Mouse (Mus musculus) embryo, embryonic 10 days (tissue): Measurements from ENCODE around the gene Fam71a.
"Not testable (repeated sequence)": the region's sequence is repeated elsewhere in the genome, so short reads cannot be mapped to it uniquely, and the experiment has no call there.

Source experiments
- DNase-seq: peaks from one replicate; pipeline ENCODE4 v3.0.0-alpha.2; 2015; ENCODE audit warnings: low spot score

Gene Fam71a

DNA sequence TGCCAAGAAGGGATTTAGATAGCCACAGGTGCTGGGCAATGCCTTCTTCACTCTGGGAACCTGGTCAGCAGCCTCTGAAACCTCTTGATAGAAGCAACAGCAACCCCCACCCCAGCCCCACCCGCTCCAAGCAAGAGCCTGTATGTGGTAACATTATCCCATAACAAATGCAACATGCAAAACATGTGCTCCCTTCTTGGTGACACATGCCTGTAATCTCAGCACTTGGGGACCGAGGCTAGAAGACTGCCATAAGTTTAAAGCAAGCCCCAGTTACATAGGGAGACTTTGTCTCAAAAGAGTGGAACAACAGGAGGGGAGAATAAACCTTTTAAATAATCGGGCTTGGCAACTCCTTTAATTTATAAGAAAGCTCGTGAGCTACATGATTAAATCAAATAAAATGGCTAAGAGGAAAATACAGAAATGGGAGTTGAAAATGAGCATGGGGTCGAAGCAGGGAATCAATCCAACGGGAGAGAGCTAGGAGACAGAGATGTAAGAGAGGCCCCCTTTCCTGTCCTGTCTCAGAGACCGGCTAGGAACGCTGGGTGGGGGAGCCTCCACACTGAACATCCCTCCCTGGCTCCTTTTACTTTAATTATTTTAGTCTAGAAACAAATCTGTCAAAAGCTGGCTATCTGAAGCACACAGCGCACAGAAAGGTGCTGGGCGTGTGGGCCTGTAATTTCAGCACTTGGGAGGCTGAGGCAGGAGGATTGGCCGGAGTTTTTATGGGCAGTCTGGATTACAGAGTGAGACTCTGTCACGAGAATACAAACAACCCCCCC is 17.0 kb upstream of the Fam71a start:
- no peak for DNase-seq

DNA sequence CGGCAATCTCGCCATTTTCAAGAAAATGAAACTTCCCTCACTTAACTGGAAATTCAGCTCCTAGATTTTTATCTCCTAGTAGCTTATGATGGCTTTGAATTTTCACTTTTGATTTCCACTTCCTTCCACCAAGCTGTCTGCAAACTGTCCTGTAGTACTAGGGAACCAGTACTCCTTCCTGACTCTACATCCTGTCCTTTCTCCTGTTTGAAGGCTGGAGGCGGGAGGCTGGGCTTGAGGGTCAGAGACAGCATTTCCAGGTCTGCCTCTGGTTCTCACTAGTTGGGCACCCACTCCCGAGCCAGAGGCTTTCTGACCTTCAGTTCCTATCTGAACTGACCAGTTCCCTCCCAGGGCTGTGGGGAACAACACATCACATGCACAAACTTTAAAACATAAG is 15.8 kb upstream of the Fam71a start:
- no peak for DNase-seq

DNA sequence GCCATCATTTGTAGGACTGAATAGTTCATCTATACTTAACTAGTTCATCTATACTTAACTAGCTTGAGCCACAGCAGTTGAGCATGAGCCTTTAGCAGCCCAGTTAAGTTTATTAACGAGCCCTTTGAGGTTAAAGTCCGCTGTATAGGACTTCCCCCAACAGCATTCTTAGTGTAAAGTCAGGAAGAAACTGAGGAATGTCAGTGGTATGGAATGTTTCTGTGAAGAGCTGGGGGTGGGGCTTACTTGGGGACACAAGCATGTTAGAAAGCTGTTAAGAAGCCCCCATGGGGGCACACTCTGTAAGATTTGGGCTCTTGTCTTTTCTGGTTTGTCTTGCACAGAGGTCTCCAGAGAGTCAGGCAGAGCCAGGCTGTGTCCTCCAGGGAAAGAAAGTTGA is 15.2 kb upstream of the Fam71a start:
- DNase-seq: no peak

DNA sequence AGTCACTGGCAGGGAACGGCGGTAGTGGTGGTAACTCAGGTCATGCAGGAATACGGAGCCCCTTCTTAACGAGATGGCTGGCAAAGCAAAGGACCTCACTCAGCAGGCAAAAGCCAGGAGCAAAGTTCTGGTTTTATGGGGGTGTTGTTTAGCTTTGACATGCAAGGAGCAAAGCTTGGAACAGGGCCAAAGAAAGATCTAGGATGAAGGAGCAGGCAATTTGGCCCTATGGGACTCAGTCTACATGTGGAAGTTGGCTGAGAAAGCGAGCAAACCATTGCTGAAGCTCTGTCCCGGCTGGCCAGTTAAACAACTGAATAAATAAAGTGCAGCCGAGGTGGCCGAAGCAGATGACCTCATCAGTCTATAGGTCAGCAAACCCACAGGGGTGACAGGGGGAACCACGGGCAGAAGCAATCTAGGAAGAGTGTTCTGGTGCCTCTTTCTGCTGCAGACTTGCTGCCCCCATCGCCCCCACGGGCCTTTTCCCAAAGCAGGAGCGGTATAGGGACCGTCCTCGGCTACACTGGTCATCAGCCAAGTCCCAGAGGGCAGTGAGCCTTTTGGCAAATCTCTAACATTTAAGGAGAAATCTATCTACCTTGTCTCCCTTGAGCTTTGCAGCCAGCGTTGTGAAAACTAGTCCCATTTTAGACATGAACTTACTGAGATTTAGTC is 14.0 kb upstream of the Fam71a start:
- peak; percentile 63 for DNase-seq

DNA sequence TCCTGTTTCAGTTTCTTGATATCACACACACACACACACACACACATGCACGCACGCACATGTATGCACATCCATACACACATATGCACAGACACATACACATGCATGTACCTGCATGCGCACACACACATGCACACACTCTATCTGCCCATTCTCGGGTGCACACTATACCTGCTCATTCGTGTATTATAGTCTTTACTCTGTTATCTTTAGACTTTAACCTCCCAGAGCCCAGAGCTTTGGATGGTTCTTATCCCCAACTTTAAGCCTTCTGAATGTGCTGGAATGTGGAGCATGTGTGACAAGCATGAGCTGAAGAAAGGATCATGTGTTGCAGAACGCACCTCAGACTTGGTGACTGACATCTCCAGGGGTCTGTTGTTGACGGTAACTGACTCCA is 12.3 kb upstream of the Fam71a start:
- DNase-seq: no peak

DNA sequence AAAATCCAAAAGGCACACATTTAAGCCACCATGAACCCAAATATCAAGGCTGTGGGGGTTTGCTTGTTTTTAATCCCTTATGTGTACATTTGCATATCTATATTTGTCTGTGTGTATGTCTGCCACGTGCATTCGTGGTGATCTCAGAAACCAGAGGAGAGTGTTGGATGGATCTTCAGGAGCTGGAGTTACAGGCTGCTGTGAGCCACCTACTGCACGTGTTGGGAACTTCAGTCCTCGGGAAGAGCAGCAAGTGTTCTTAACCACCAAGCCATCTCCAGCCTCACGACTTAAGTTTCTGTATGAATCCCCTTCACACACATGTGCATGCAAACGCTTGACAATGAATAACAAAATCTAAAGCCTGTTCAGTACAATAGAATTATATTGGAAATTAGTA is 7.9 kb upstream of the Fam71a start:
- peak; percentile 72 for DNase-seq

DNA sequence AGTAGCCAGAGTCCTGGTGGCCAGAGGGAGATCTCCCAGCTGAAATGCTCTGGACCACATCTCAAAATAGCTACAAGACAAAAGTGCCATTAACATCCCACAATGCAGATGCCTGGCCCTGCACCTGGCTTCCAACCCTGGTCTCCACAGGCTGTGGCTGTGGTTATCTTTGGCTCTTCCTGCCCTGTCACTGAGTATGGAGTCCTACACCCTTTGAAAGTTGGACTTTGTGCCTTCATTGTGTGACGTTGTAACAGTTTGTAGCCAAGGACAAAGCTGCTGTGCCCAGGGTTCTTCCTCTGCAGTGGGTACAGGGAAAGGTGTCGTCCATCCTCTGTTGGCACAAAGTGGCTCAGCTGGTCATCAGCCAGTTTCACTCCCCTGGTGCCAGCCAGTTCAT is 5.8 kb upstream of the Fam71a start:
- DNase-seq: no peak

DNA sequence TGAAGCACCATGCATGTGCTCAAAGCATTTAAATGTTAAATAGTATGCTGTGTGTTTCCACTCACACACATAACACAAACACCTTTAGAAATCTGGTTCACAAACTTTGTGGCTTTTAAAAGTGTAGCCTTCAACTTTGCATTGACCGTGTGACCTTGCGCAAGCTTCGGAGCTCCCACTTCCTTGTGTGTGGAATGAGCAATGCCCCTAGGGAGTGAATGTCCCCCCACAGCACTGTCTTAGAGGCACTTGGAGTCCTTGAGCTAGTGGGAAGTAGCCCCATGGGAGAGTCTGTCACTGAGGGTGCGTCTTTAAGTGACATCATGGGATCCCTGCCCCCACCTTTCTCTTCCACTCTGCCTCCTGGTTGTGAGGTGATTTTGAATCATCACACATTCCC is 1.6 kb upstream of the Fam71a start:
- DNase-seq: no peak

DNA sequence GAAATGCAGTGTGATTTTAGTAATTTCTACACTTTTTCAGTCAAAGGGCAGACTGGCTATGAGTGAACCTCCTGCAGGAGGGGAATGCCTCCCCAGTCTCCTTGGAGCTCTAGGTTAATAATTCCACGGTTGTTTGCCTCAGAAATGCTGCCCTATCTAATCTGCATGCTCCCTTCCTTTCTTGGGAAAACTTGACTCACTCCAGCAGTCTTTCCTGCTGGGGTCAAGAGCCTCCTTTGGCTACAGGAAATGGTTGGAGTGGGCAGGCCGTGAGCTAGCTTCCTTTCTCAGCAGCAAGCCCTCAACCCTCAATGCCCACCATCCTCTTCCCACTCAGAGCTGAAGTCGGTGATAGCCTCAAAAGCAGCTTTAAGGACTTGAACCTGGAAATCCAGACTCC is 10.3 kb downstream of the Fam71a start:
- DNase-seq: no peak

DNA sequence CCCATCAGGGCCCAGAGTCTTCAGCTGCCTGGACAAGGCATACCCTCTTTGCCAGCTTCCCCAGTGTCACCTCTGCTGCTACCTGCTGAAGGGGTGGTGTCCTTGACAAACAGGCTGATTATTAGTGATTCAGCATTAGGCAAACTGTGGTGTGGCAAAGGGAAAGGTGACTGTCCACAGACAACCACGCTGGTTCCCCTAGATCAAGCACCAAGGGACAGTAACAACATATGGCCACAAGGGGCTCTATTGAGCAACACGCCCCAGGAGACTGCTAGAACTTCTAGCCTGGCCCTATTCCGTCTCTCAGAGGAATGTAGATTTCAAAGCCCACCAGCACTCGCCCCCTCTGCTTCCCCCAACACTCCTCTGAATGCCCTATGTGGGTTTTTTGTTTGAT is 11.6 kb downstream of the Fam71a start:
- peak; percentile 74 for DNase-seq

DNA sequence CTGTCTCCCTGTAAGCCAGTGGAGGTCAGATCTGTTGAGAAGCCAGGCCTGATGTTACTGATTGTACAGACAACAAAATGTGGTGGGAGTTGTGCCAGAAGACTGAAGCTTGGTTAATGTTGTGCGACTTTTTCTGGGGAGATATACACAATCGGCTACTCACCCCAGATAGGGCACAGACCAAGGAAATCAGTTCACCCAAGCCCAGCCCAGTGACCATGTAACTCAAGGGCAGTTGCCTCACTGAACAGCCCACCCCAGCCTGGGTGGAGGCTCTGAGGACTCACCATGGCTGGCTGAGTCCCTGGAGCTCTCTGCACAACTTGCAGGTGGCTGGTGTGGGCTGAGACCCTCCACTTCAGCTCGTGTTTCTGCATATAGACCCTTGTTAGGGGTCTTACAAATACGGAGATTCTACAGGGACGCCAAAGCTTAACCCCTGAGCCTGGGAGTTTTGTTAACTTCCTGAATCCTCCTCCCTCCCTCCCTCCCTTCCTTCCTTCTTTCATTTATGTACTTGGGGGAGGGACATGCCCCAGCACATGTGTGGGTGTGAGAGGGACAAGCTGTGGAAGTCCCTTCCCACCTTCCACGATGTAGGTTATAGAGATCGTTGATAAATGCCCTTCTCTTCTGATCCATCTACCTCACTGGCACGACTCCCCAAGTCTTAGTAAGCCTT is 13.6 kb downstream of the Fam71a start:
- DNase-seq: no peak

DNA sequence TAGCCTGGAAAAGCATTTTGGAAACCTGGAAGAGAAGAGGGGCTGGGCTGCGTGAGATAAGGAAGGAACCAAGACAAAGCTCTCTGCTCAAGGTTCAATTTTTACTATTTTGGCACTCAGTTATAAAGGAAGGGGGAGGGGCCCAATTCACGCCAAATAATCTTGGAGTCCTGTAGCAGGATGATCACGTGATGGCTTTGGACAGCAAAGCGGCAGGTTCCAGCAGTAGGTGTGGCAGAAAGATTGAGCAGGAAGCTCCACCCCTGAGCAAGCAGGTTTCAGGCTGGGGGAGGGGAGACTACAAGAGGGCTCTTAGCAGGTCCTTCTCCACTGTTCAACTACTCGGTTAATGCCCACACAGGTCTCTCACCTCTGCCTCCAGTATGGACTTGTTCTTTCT is 15.1 kb downstream of the Fam71a start:
- DNase-seq: not testable (repeated sequence)

DNA sequence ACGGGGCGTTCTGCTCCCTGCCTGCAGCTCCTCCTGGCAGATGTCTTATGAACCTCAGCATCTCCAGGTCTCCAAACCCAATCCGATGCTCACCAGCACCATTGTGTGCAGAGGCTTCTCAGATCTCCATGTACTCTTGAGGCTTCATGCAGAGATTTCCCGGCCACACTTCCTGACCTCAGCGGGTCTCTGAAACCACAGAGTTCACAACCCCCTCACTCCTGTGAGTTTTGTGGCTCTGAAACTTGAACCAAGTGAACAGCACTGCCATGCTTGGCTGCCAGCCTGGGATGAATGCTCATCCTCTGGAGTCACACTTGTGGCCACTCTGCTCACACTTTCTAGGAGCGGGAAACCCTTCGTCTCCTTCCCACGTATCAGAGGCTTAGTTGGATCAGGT is 23.6 kb downstream of the Fam71a start:
- no peak for DNase-seq

DNA sequence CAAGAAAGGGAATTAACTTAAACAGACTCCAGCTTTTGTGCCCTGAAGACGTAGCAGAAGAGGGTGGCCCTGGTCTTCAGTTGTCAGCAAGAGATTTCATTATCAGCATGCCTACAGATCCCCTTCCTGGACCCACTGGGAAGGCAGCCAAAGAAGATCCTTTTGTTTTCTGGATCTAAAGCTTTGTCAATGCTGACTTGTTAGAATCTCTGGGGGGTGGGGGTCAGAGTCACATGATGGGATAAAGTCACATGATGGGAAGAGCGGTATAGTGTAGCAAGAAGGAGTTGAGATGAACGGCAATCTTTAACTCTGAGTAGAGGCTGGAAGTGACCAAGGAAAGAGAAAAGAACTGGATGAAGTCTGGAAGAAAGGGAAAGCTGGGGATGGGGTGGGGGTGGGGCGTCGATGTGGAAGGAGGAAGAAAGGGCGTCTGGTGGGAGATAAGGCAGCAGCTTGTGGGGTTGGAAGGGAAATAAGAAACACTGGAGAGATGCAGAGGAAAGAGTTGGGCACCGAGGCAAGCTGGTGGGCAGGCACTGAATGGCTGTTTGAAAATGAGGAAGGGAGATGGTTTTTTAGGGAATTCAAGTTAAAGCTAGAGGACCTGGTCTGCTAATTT is 25.6 kb downstream of the Fam71a start:
- DNase-seq: no peak

DNA sequence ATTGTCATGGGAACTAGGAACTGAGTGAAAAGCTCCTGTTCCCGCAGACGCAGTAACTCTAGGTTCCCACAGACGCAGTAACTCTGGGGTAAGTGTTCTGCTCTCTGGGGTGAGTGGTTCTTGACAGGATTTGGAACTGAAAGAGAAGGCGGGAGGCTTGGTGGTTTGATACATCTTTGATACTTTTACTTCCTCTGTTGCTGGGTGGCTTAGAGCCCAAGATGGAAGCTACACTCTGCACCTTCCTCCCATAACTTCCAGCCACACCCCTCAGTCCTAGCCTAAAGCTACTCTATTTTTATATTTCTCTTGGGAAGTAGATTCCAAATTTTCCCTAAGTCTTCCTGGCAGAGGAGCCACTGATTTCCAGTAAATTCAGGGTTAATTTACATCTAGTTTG is 26.2 kb downstream of the Fam71a start:
- DNase-seq: no peak

DNA sequence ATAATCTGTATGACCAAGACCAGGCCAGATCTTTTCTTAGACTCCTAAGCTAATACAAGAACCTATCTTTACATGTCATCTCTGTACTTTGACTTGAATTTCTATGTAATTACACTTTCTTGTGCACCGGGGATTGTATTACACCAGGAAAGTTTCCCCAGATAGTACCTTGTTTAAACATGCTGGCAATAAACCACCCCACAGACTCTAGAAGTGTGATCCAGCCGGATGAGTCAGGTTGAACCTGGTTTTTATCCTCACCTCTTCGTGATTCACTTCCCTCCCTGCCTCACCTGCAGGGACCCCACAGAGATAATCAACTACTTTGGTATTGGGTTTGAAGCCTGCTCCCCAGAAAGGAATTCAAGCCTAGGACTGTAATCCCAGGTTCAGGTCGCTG is 29.2 kb downstream of the Fam71a start:
- DNase-seq: no peak

DNA sequence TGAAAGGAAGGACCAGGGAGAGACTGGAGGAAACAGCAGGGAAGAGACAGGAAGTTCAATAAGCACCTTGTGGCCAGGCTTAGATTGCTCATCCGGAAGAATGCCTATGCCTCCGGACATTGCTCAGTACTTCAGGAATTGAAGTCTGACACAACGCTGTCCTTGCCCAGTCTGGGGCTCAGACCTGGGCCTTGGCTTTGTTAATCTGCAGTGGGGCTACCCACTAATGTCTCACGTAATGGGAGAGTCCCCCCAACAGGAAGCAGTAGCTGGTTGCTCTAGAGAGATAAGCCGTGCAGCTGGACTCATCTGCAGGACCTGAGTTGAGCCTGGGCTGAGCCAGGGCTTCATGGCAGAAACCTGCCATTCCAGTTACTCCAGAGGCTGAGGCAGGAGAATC is 31.7 kb downstream of the Fam71a start:
- no peak for DNase-seq

DNA sequence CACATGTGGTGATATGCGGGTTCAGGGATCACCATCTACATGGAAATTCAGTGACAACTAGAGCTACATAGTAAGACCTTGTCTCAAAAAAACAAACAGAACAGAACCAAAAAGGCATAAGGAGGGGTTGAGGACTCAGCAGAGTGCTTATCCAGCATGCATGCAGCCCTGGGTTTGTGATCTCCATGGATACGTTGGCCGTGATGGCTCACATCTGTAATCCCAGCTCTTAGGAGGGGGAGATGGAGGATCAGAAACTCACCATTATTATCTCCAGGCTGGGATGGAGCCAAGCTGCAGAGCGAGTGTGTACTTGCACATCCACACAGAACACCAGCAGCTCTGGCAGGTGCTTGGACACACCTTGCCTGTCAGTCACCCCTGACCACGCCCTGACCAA is 32.4 kb downstream of the Fam71a start:
- no peak for DNase-seq

DNA sequence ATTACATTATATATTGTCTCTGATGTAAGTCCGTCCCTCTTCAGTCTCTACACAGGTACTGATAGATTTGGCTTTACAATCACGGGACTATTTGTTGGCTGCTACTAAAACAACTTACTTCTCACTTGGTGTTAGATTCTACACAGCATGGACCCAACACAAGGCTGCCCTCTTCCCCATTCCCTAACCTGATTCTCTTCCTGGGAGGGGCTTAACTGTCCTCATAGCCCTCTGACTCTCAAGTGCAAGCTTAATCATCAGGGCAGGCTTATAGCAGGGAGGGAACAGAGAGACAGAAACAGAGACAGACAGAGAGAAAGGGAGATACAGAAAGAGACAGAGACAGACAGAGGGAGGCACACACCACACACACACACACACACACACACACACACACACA is 32.9 kb downstream of the Fam71a start:
- DNase-seq: no peak

DNA sequence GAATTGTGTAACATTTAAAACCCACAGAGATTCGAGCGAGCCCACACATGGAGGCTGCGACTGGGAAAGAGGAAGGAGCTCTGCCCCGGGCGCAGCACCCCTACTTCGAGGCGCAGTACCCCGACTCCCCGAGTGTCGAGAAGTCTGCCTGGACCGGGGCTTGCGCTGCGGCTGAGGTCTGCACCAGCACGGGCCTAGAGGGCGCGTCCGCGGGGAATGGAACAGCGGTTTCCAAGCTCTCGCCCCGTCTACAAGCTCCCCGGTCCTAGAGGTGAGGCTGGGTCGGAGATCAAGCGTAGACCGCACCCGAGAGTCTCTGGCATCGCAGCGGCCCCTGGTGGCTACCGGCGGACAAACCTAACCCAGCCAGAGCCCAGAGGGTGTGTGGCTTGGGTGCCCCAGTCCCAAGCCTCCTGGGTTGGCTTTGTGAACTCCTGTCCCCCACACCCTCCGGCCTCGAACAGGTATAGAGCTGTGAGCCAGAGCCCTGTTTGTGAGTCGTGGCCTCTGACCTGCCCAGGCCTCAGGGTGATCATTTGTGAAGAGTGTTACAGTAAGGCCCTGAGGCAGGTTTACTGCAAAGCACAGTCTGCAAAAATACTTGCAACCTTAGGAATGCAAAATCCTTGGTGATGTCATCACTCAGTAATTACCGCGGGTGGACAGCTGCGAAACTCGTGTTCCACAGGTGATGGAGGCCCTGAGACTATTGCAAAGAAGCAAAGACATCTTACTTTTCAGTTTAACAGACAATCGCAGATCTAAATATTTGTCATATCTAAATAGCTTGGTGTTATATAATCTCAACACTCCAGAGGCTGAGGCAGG is 38.6 kb downstream of the Fam71a start:
- peak; percentile 86 for DNase-seq

DNA sequence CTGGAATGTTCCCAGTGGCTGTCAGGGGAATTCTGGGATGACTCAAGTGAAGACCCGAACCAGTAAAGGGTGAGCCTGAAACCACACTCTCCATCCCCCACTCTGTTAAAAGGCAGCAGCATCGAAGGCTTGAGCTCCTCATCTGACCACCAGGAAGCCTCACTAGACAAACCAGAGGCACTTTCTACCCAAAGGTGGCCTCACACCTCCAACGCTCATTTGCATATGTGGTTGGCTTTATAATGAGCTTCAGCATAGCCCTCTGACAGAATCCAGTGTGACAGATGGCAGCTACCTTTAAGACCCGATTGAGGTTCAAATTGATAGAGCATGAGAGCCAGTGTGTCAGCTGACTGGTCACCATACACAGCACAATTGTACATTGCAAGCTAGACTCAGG is 40.3 kb downstream of the Fam71a start:
- no peak for DNase-seq

DNA sequence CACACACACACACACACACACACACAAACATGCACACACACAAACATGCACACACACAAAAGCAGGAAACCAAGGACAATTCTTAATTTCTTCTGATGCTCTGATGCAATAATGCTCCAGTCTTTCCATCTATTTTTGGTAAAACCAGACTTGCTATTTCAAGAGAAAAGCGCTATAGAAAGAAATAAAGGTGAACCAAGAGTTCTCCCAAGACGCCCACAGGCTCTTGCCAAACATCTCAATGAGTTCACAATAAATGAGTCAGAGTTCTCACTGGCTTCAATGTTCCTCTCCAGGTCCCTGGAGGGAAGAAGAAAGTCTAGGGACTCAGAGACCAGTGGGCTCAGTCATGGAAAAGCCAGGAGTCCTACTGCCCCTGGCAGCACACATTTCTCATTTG is 40.9 kb downstream of the Fam71a start:
- DNase-seq: no peak
